Mouse (Mus musculus) spleen, adult 10 weeks (tissue): ENCODE data around the gene Clec2e. TPM values are rescaled to one million over a fixed set of nuclear protein-coding genes. Genes with fewer than 3 reads are reported as not detected.

Experiments used
- polyA plus RNA-seq: library from polyadenylated mRNA; stranded (reverse); fragments of 350-450 nt; fragmentation: Illumina TruSeq; extraction: RNeasy Lipid Tissue Mini Kit (QIAGEN cat#74804); gene quantifications from one replicate; pipeline ENCODE4 v1.2.3, GENCODE M21; 2015; ENCODE audit warnings: low replicate concordance; ENCODE audit not compliant: insufficient read depth

The Clec2e gene
- not detected for polyA plus RNA-seq

GRCm38 (mm10) chr6:129100794-129101193 lies at the start of gene Clec2e:
Clec2e (minus strand) TSS chr6:129100913.

GRCm38 (mm10) chr6:129045601-129046000 lies 55.1 kb downstream of the Clec2e start, which contains the start of gene Klrb1f:
Klrb1f (plus strand) TSS chr6:129045901.

Other genes with a start within 250 kb of the Clec2e start
- 177 TPM for gene Clec2i, start 213.3 kb downstream of the Clec2e start, polyA plus RNA-seq
- 101 TPM for gene BC035044, start 209.8 kb downstream of the Clec2e start, polyA plus RNA-seq
- gene Clec2g, start 166.5 kb downstream of the Clec2e start, polyA plus RNA-seq: 0.97 TPM
- 13.9 TPM for gene Klrb1f, start 55.0 kb downstream of the Clec2e start, polyA plus RNA-seq
- 375 TPM for gene Clec2d, start 79.7 kb upstream of the Clec2e start, polyA plus RNA-seq
- 80.1 TPM for gene Cd69, start 174.5 kb upstream of the Clec2e start, polyA plus RNA-seq
- gene 4922502D21Rik, start 230.9 kb upstream of the Clec2e start, polyA plus RNA-seq: not detected
- gene Clec12a, start 241.8 kb upstream of the Clec2e start, polyA plus RNA-seq: 67.8 TPM